In genomic region chr4:12655457-12656228, GRCm38 (mm10) we compare ENCODE assay signal across 8 mouse cellular contexts.
DNase-seq lines count a peak whose midpoint lies in the region; ATAC-seq lines count a peak whose summit lies in the region.

No protein-coding gene starts in this region.

- intact Hi-C loops in heart, postnatal 36 days (cut with DNase I): no loop called here

- H3K4me1 ChIP-seq in heart, embryonic 10.5 days: no peaks in the 10 kb centered on the region
- H3K4me1 ChIP-seq in hindbrain, embryonic 15.5 days (replicated peaks): peaks cover 11% of the 10 kb centered on the region

- 56% methylated on average over 13 of the region's 13 CpGs for WGBS in heart, embryonic 10.5 days
- 34% methylated on average over 13 of the region's 13 CpGs for WGBS in hindbrain, embryonic 15.5 days

- H3K9ac ChIP-seq in hindbrain, embryonic 15.5 days: no peak overlapping the region

- DNase-seq in heart, embryonic 10.5 days (ENCODE audit: low spot score): no peak
- DNase-seq in heart, postnatal 36 days: no peak
- DNase-seq in R1 (ENCODE audit: low read depth, low spot score): peak; percentile 3
- peak; percentile 26 to 37 for DNase-seq in lung, postnatal 4 days
- no peak for DNase-seq in adrenal gland, adult 8-10 months
- no peak for DNase-seq in gastrocnemius, adult 18-20 months (ENCODE audit: low spot score)

- peak overlapping the region; percentile 20 for H3K4me2 ChIP-seq in hindbrain, embryonic 15.5 days

- H3K36me3 ChIP-seq in heart, embryonic 10.5 days: no peaks in the 10 kb centered on the region
- no peaks in the 10 kb centered on the region for H3K36me3 ChIP-seq in hindbrain, embryonic 15.5 days

- peak overlapping the region; percentile 33 for H3K4me3 ChIP-seq in heart, embryonic 10.5 days
- no peak overlapping the region for H3K4me3 ChIP-seq in hindbrain, embryonic 15.5 days

- H3K27ac ChIP-seq in heart, embryonic 10.5 days: peak overlapping the region; percentile 47
- peak overlapping the region; percentile 23 for H3K27ac ChIP-seq in hindbrain, embryonic 15.5 days (replicated peaks)

- no peaks in the 10 kb centered on the region for H3K27me3 ChIP-seq in heart, embryonic 10.5 days (ENCODE audit: insufficient read depth, poor library complexity, severe bottlenecking)
- no peaks in the 10 kb centered on the region for H3K27me3 ChIP-seq in hindbrain, embryonic 15.5 days

- ATAC-seq in hindbrain, embryonic 15.5 days (ENCODE audit: low FRiP score, low read depth): peak; percentile 34; the same call in 1 of the 2 replicates
- no peak for ATAC-seq in monocyte, adult 5-6 weeks (replicated peaks; ENCODE audit: insufficient number of reproducible peaks, low FRiP score, low TSS enrichment, poor library complexity, severe bottlenecking)

- H3K9me3 ChIP-seq in heart, embryonic 10.5 days: no peaks in the 10 kb centered on the region
- H3K9me3 ChIP-seq in hindbrain, embryonic 15.5 days: no peaks in the 10 kb centered on the region

Comparison
In these comparisons a context has a peak if more than half of its experiments do, and no peak if none do; other contexts are left out.
1. DNase-seq: peak in R1 (single experiment) and lung, postnatal 4 days (2 of 2); none in heart, embryonic 10.5 days (single experiment), heart, postnatal 36 days (0 of 2), adrenal gland, adult 8-10 months (single experiment) and gastrocnemius, adult 18-20 months (single experiment).